In the genomic region with DNA sequence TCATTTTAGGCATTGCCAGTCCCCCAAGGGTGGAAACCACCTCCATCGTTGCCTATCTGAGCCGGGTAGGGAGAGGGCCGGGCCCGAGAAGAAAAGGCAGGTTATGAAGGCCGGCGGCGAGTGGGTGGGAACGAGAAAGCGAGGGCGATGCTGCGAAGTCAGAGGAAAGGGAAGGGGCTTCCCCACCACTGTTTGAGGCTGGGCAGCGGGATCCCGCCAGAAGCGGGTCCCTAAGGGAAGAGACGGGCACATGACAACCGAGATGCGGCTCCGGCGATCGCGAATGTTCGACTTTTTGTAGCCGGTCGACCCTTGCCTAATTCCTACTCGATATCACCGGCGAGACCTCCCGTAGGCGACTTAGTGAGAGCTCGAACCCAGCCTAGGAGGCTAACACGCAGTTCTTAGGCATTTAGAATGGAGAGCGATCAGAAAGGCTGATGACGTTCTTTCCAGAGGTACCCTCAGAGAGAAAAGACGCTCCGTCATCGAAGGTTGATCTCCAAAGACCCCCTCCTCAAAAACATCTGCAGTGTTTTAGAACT, we compare ENCODE assay signal across 9 mouse cellular contexts. TPM values are rescaled to one million over a fixed set of nuclear protein-coding genes. Genes with fewer than 3 reads are reported as not detected.
A peak's percentile ranks its signal among the peaks of the same experiment; 100 is the strongest.
DNase-seq lines count a peak whose midpoint lies in the region; ATAC-seq and TF ChIP-seq lines count a peak whose summit lies in the region.
"Had no signal": no experiment of that assay in that cellular context is flagged by ENCODE, and none has a peak within 500 bp of the region (broad histone marks: within the 10 kb centered on the region; RNA-seq: fewer than 3 reads in every experiment).

No protein-coding gene starts in this region.

- H3K9me3 ChIP-seq in kidney, postnatal 0 days (replicated peaks; ENCODE audit: low read length): no peaks in the 10 kb centered on the region
- no peaks in the 10 kb centered on the region for H3K9me3 ChIP-seq in E14TG2a.4 (ENCODE audit: low read length)
- no peaks in the 10 kb centered on the region for H3K9me3 ChIP-seq in heart, postnatal 0 days (replicated peaks; ENCODE audit: control insufficient read depth, low read length)
- H3K9me3 ChIP-seq in liver, postnatal 0 days (ENCODE audit: low read length): no peaks in the 10 kb centered on the region

- H3K4me2 ChIP-seq in kidney, postnatal 0 days (ENCODE audit: low read length): peak overlapping the region; percentile 95
- H3K4me2 ChIP-seq in heart, postnatal 0 days (ENCODE audit: low read depth, low read length): peak overlapping the region; percentile 97
- peak overlapping the region; percentile 98 for H3K4me2 ChIP-seq in liver, postnatal 0 days (ENCODE audit: low read depth, low read length)

- H3K9ac ChIP-seq in kidney, postnatal 0 days (ENCODE audit: low read depth, low read length): peak overlapping the region; percentile 93
- H3K9ac ChIP-seq in heart, postnatal 0 days (replicated peaks; ENCODE audit: low read depth, low read length): peak overlapping the region; percentile 96
- peak overlapping the region; percentile 97 for H3K9ac ChIP-seq in liver, postnatal 0 days (replicated peaks)

- H3K27me3 ChIP-seq in kidney, postnatal 0 days (ENCODE audit: insufficient read depth, low read length): no peaks in the 10 kb centered on the region
- H3K27me3 ChIP-seq in E14TG2a.4 (ENCODE audit: insufficient read depth, low read length): no peaks in the 10 kb centered on the region
- no peaks in the 10 kb centered on the region for H3K27me3 ChIP-seq in heart, postnatal 0 days (ENCODE audit: control insufficient read depth, insufficient read depth, low read length)
- no peaks in the 10 kb centered on the region for H3K27me3 ChIP-seq in liver, postnatal 0 days (ENCODE audit: insufficient read depth, low read length)

- no peaks in the 10 kb centered on the region for H3K36me3 ChIP-seq in kidney, postnatal 0 days (ENCODE audit: insufficient read depth, low read length)
- H3K36me3 ChIP-seq in E14TG2a.4 (ENCODE audit: insufficient read depth, low read length): peaks cover 8% of the 10 kb centered on the region; the same call in 1 of the 2 replicates
- H3K36me3 ChIP-seq in heart, postnatal 0 days (replicated peaks; ENCODE audit: control insufficient read depth, insufficient read depth, low read length): no peaks in the 10 kb centered on the region
- no peaks in the 10 kb centered on the region for H3K36me3 ChIP-seq in liver, postnatal 0 days (replicated peaks; ENCODE audit: insufficient read depth, low read length)

- H3K4me1 ChIP-seq in kidney, postnatal 0 days (replicated peaks; ENCODE audit: insufficient read depth, low read length): peaks cover 12% of the 10 kb centered on the region
- peaks cover 52% of the 10 kb centered on the region for H3K4me1 ChIP-seq in E14TG2a.4 (replicated peaks; ENCODE audit: low read depth, low read length)
- peaks cover 13% of the 10 kb centered on the region for H3K4me1 ChIP-seq in heart, postnatal 0 days (ENCODE audit: control insufficient read depth, insufficient read depth)
- H3K4me1 ChIP-seq in liver, postnatal 0 days (ENCODE audit: insufficient read depth): peaks cover 20% of the 10 kb centered on the region

- DNase-seq in kidney, postnatal 0 days (ENCODE audit: low spot score): peak; percentile 32
- no peak for DNase-seq in kidney, adult 18-20 months
- DNase-seq in c-Kit-positive CD71-negative TER-119-negative erythroid progenitor cells, embryonic 14.5 days (ENCODE audit: low read depth): peak; percentile 43
- peak; percentile 21 for DNase-seq in heart, postnatal 0 days (ENCODE audit: low spot score)
- no peak for DNase-seq in liver, postnatal 0 days
- DNase-seq in spleen, postnatal 36 days (ENCODE audit: low spot score in 2 of 2): peak; percentile 53 to 61
- no peak for DNase-seq in B cell, adult 2 months

- under 1% methylated on average over 36 of the region's 36 CpGs for WGBS in kidney, postnatal 0 days
- under 1% methylated on average over 36 of the region's 36 CpGs for WGBS in heart, postnatal 0 days
- WGBS in liver, postnatal 0 days (ENCODE audit: insufficient replicate concordance): under 1% methylated on average over 36 of the region's 36 CpGs

- peak overlapping the region; percentile 99 for H3K27ac ChIP-seq in kidney, postnatal 0 days
- peak overlapping the region; percentile 99 for H3K27ac ChIP-seq in heart, postnatal 0 days (ENCODE audit: low read depth)
- H3K27ac ChIP-seq in liver, postnatal 0 days (ENCODE audit: low read depth): peak overlapping the region; percentile 99

- no peak for TF ChIP-seq CTCF in kidney, postnatal 0 days (IDR thresholded peaks at IDR 0.05; ENCODE audit: low read depth)
- TF ChIP-seq CTCF in E14TG2a.4 (conservative IDR thresholded peaks at IDR 0.05; ENCODE audit: low read length): no peak
- TF ChIP-seq CTCF in heart, postnatal 0 days (IDR thresholded peaks at IDR 0.05; ENCODE audit: low read depth): no peak
- TF ChIP-seq CTCF in liver, postnatal 0 days (IDR thresholded peaks at IDR 0.05; ENCODE audit: low read depth): no peak

- H3K4me3 ChIP-seq in kidney, postnatal 0 days (replicated peaks; ENCODE audit: low read depth, low read length): peak overlapping the region; percentile 99
- H3K4me3 ChIP-seq in E14TG2a.4 (replicated peaks; ENCODE audit: low read length): peak overlapping the region; percentile 92
- H3K4me3 ChIP-seq in heart, postnatal 0 days (ENCODE audit: low read depth, low read length): peak overlapping the region; percentile 100
- H3K4me3 ChIP-seq in liver, postnatal 0 days (ENCODE audit: low read depth, low read length): peak overlapping the region; percentile 99

- ATAC-seq in kidney, postnatal 0 days (replicated peaks; ENCODE audit: low FRiP score, low read depth): 0 out of 2 replicates have a peak, but pooled peaks have one; percentile 8
- no peak for ATAC-seq in heart, postnatal 0 days (ENCODE audit: insufficient read depth, low read depth)
- ATAC-seq in liver, postnatal 0 days: no peak

- TF ChIP-seq EP300 in heart, postnatal 0 days (IDR thresholded peaks at IDR 0.05; ENCODE audit: low read depth): no peak
- TF ChIP-seq EP300 in liver, postnatal 0 days (IDR thresholded peaks at IDR 0.05; ENCODE audit: low read depth): no peak

RNA-seq across cellular contexts. Expression of gene Smg7, which starts 1.2 kb away (rescaled TPM):
- 23.0 and 23.1 TPM in 2 replicates for polyA plus RNA-seq in kidney, postnatal 0 days (2015; fragmentation: Nextera tagmentation; extraction: Ambion mirVana)
- total RNA-seq in heart, postnatal 0 days (2014; rRNA removed; ENCODE audit: low replicate concordance): 30.9 and 46.0 TPM in 2 replicates
- 12.5 and 13.5 TPM in 2 replicates for polyA plus RNA-seq in heart, postnatal 0 days (2015; fragmentation: Nextera tagmentation; extraction: Ambion mirVana)
- 6.1 and 6.6 TPM in 2 replicates for polyA plus RNA-seq in liver, postnatal 0 days (2015; fragmentation: Nextera tagmentation; extraction: Ambion mirVana)

RNA-seq across cellular contexts. Expression of gene Nmnat2, which starts 51.1 kb away (rescaled TPM):
- polyA plus RNA-seq in kidney, postnatal 0 days (2015; fragmentation: Nextera tagmentation; extraction: Ambion mirVana): 0.58 and 0.84 TPM in 2 replicates
- 0.15 and 0.69 TPM in 2 replicates for total RNA-seq in heart, postnatal 0 days (2014; rRNA removed; ENCODE audit: low replicate concordance)
- polyA plus RNA-seq in heart, postnatal 0 days (2015; fragmentation: Nextera tagmentation; extraction: Ambion mirVana): 0.47 and 0.57 TPM in 2 replicates
- 0.06 and 0.09 TPM in 2 replicates for polyA plus RNA-seq in liver, postnatal 0 days (2015; fragmentation: Nextera tagmentation; extraction: Ambion mirVana)
- total RNA-seq: hematopoietic stem cell, adult 5-6 weeks had no signal

Comparison
In these comparisons a context has a peak if more than half of its experiments do, and no peak if none do; other contexts are left out.
1. DNase-seq: peak in kidney, postnatal 0 days (single experiment), c-Kit-positive CD71-negative TER-119-negative erythroid progenitor cells, embryonic 14.5 days (single experiment), heart, postnatal 0 days (single experiment) and spleen, postnatal 36 days (2 of 2); none in kidney, adult 18-20 months (single experiment), liver, postnatal 0 days (single experiment) and B cell, adult 2 months (0 of 2).
2. Peak in every context shown above with its lines, with median percentiles within 50 percentile points of each other: H3K27ac ChIP-seq, H3K4me2 ChIP-seq, H3K4me3 ChIP-seq and H3K9ac ChIP-seq.